Mouse (Mus musculus): ENCODE measurements around the gene Mfap1b. TPM values are rescaled to one million over a fixed set of nuclear protein-coding genes. Genes with fewer than 3 reads are reported as not detected.

Mfap1b gene
- total RNA-seq, 2 experiments from 2014 or later, result 24.2 to 27.6 TPM

- no peak for TF ChIP-seq CTCF (IDR thresholded peaks at IDR 0.05)
- Histone ChIP-seq H3K27ac (peak within 1 kb of the TSS; percentile 89), H3K4me3 (peak within 1 kb of the TSS; percentile 78)
- intact Hi-C loops (cut with DNase I), result no loop called here
- peak; percentile 88 for DNase-seq
Measured at GRCm38 (mm10) chr2:121456692-121457642, 16.9 kb downstream of the Mfap1b start, which contains the start of gene Serinc4. Serinc4 (minus strand) TSS chr2:121456781.

GRCm38 (mm10) chr2:121455534-121455933 lies 18.3 kb downstream of the Mfap1b start:
- no peak for TF ChIP-seq CTCF (IDR thresholded peaks at IDR 0.05)
- peak; percentile 14 for DNase-seq
- Histone ChIP-seq H3K4me3 (no peak overlapping the region), H3K27ac (peak overlapping the region; percentile 21; the same call in 1 of the 2 replicates)
- intact Hi-C loops (cut with DNase I), result no loop called here

- Histone ChIP-seq H3K4me3 (no peak overlapping the region), H3K27ac (peak overlapping the region; percentile 87)
- intact Hi-C loops (cut with DNase I), result no loop called here
- no peak for TF ChIP-seq CTCF (IDR thresholded peaks at IDR 0.05)
- DNase-seq, result peak; percentile 22
Measured at GRCm38 (mm10) chr2:121453917-121454316, 19.9 kb downstream of the Mfap1b start.

- no peak for DNase-seq
- TF ChIP-seq CTCF (IDR thresholded peaks at IDR 0.05), result no peak
- H3K27ac ChIP-seq, result peak within 1 kb of the TSS; percentile 87
- H3K4me3 ChIP-seq, result peak within 1 kb of the TSS; percentile 49
- intact Hi-C loops (cut with DNase I), result no loop called here
Measured at GRCm38 (mm10) chr2:121452990-121453389, 20.9 kb downstream of the Mfap1b start, which contains the start of gene Hypk. Hypk (plus strand) TSS chr2:121453290.

GRCm38 (mm10) chr2:121452361-121452760 lies 21.5 kb downstream of the Mfap1b start:
- peak overlapping the region; percentile 87 for H3K27ac ChIP-seq
- intact Hi-C loops (cut with DNase I), result no loop called here
- H3K4me3 ChIP-seq, result peak overlapping the region; percentile 49
- DNase-seq, result no peak
- TF ChIP-seq CTCF (IDR thresholded peaks at IDR 0.05), result no peak

GRCm38 (mm10) chr2:121450093-121450492 lies 23.8 kb downstream of the Mfap1b start:
- Histone ChIP-seq H3K4me3 (peak overlapping the region; percentile 86), H3K27ac (peak overlapping the region; percentile 100)
- intact Hi-C loops (cut with DNase I), result no loop called here
- peak; percentile 39 for DNase-seq
- no peak for TF ChIP-seq CTCF (IDR thresholded peaks at IDR 0.05)

GRCm38 (mm10) chr2:121449545-121450011 lies 24.3 kb downstream of the Mfap1b start:
- peak overlapping the region; percentile 86 for H3K4me3 ChIP-seq
- DNase-seq, result peak; percentile 66
- no peak for TF ChIP-seq CTCF (IDR thresholded peaks at IDR 0.05)
- peak overlapping the region; percentile 100 for H3K27ac ChIP-seq
- intact Hi-C loops (cut with DNase I), result no loop called here

GRCm38 (mm10) chr2:121448739-121449535 lies 24.9 kb downstream of the Mfap1b start, which contains the start of gene Serf2:
Serf2 (plus strand) TSS chr2:121449195.
- Histone ChIP-seq H3K4me3 (peak within 1 kb of the TSS; percentile 86), H3K27ac (peak within 1 kb of the TSS; percentile 100)
- DNase-seq, result peak; percentile 100
- intact Hi-C loops (cut with DNase I), result no loop called here
- TF ChIP-seq CTCF (IDR thresholded peaks at IDR 0.05), result no peak

- Histone ChIP-seq H3K4me3 (peak overlapping the region; percentile 86), H3K27ac (peak overlapping the region; percentile 100)
- peak; percentile 56 for DNase-seq
- peak; percentile 48 for TF ChIP-seq CTCF (IDR thresholded peaks at IDR 0.05)
- intact Hi-C loops (cut with DNase I), result no loop called here
Measured at GRCm38 (mm10) chr2:121448136-121448535, 25.7 kb downstream of the Mfap1b start.

GRCm38 (mm10) chr2:121447006-121447405 lies 26.9 kb downstream of the Mfap1b start:
- no peak for DNase-seq
- Histone ChIP-seq H3K27ac (no peak overlapping the region; the same call in 1 of the 2 replicates), H3K4me3 (no peak overlapping the region)
- no peak for TF ChIP-seq CTCF (IDR thresholded peaks at IDR 0.05)
- intact Hi-C loops (cut with DNase I), result loop anchor here (2.0 kb wide), 1 partner anchor 30 kb away; no protein-coding TSS in a partner anchor

GRCm38 (mm10) chr2:121446506-121446905 lies 27.4 kb downstream of the Mfap1b start:
- DNase-seq, result no peak
- H3K4me3 ChIP-seq, result no peak overlapping the region
- no peak overlapping the region for H3K27ac ChIP-seq
- no peak for TF ChIP-seq CTCF (IDR thresholded peaks at IDR 0.05)
- intact Hi-C loops (cut with DNase I), result loop anchor here (2.0 kb wide), 1 partner anchor 30 kb away; no protein-coding TSS in a partner anchor

- intact Hi-C loops (cut with DNase I), result no loop called here
- DNase-seq, result no peak
- H3K27ac ChIP-seq, result no peak overlapping the region
- no peak for TF ChIP-seq CTCF (IDR thresholded peaks at IDR 0.05)
- no peak overlapping the region for H3K4me3 ChIP-seq
Measured at GRCm38 (mm10) chr2:121445117-121445516, 28.8 kb downstream of the Mfap1b start.
